Mouse (Mus musculus) cerebellum, adult 2 months (tissue): ENCODE data around the gene Mcm8.

ENCODE experiments used
- CTCF ChIP-seq: fragments of 200-500 bp; IDR thresholded peaks from 2 replicates; pipeline ENCODE4 v1.5.1; 2011; ENCODE audit warnings: low read depth, mild to moderate bottlenecking, control low read depth, low read length, moderate library complexity, borderline replicate concordance; ENCODE audit not compliant: insufficient read depth
- POLR2A ChIP-seq: fragments of 200-500 bp; IDR thresholded peaks from 2 replicates; pipeline ENCODE4 v1.6.1; 2011; ENCODE audit warnings: low read length, control low read depth, borderline replicate concordance; ENCODE audit not compliant: insufficient read depth

DNA sequence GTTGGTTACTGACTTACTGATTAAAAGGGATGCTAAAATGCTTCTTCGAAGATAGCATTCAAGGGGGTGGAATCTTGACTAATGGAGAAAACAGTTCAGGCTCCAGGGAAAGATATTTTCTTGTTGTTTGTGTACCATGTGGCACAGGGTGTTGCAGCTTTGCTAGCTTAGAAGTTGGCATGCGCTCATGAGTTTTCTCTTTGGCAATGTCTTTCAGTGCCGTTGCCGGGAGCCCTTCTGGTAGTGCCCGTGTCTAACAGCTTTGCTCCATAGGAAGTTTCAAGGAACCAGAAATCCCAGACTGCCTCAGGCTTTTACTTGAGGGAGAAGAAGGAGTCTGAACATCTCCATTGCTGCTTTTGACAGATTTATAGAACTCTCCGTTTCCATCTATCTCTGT is 33.2 kb downstream of the Mcm8 start:
- no peak for TF ChIP-seq POLR2A
- TF ChIP-seq CTCF, result no peak
